Mouse (Mus musculus) thymus, adult 2 months (tissue): ENCODE measurements around the gene Apoa1.

Experiments used
- CTCF ChIP-seq: fragments of 200-500 bp; IDR thresholded peaks from 2 replicates; pipeline ENCODE4 v1.5.1; 2012; ENCODE audit warnings: mild to moderate bottlenecking, control low read depth, low read length, moderate library complexity, borderline replicate concordance; ENCODE audit not compliant: control insufficient read depth, poor library complexity, insufficient read depth; ENCODE audit errors: extremely low read depth
- POLR2A ChIP-seq: fragments of 200-500 bp; IDR thresholded peaks from 2 replicates; pipeline ENCODE4 v1.6.1; 2012; ENCODE audit warnings: mild to moderate bottlenecking, low read length, control low read depth, moderate library complexity; ENCODE audit not compliant: control insufficient read depth, poor library complexity, insufficient read depth; ENCODE audit errors: extremely low read depth

DNA sequence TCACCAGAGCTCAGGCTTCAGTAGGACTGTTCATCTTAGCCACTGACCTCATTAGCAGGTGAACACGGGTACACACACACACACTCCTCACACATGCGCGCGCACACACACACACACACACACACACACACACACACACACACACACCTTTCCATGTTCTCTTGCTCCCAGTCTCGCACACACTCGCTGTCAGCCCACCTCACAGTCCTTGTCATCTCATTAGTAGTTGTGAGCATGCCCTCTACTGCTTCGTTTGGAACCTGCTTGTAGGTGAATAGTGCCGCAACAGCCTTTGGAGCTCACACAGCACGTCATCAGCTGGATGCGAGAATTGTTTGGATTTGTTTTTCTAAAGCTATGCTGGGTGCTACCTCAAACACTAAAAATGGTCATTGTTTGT is 39.0 kb upstream of the Apoa1 start:
- TF ChIP-seq CTCF (no peak), POLR2A (no peak)
